2 mouse cellular contexts compared by ENCODE assay signal in the genomic region with DNA sequence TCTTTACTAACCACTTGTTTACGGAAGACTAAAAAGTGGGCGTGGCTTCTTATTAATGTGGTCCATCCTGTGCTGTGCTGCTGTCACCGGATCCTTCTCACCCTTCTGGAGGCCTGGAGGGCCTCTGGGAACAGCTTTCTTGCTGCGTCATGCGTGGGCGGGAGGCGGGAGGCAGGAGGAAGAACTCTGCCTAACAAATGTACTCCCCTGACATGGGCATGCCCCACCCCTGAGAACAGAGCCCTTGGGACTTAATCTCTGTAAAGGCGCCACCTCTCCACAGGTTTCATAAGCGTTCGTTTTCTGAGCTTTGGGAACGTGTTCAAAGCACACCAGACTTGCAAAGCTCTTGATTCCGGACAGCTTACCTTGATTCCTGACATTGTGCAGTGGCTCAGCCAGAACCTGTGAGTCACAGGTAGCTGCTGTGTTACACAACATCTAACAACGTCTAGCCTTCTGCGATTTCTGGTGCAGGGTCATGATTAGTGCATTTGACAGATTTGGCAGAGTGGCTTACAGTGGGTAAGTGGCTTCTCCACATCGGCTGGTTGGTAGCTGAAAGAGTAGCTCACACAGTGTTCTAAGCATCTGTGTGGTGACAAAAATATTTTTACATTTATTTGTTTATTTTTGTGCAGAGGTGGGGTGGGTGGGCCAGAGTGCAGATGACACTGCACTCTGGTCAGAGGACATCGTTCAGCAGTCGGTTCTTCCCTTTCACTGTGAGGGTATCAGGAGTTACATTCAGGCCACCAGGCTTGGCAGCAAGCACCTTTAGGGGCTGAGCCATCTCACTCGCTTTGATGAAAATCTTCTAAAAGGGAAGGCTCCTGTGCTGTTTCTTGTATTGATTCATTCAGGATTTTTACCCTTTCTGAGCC.
TF ChIP-seq lines count a peak whose summit lies in the region.

No protein-coding gene starts in this region.

TF ChIP-seq in C2C12, 6 proteins besides CTCF, POLR2A, EP300 and RAD21:
- TF ChIP-seq MYOD1 (IDR thresholded peaks at IDR 0.05; ENCODE audit: control insufficient read depth, insufficient read length, low read depth) (no peak), CEBPB (IDR thresholded peaks at IDR 0.05; ENCODE audit: low read depth) (peak; percentile 68), MAX (IDR thresholded peaks at IDR 0.05) (peak; percentile 22)
TF ChIP-seq in C2C12: peak in this region for 2.

TF ChIP-seq in MEL, 35 proteins besides CTCF, POLR2A, EP300 and RAD21:
- peak; percentile 27; the same call in 1 of the 2 replicates for TF ChIP-seq SIN3A (IDR thresholded peaks at IDR 0.05; ENCODE audit: low read length)
- TF ChIP-seq MAZ (IDR thresholded peaks at IDR 0.05; ENCODE audit: low read depth, low read length): no peak
- TF ChIP-seq RCOR1 (IDR thresholded peaks at IDR 0.05; ENCODE audit: low read depth, low read length): peak; percentile 42; the same call in 1 of the 2 replicates
- peak; percentile 41; the same call in 1 of the 2 replicates for TF ChIP-seq ELF1 (IDR thresholded peaks at IDR 0.05; ENCODE audit: low read depth, low read length)
- TF ChIP-seq ETS1 (IDR thresholded peaks at IDR 0.05; ENCODE audit: low read depth, low read length): peak; percentile 45
- TF ChIP-seq MAFK (IDR thresholded peaks at IDR 0.05; ENCODE audit: borderline replicate concordance, low read depth, low read length): peak; percentile 38; the same call in 1 of the 2 replicates
- TF ChIP-seq TCF12 (IDR thresholded peaks at IDR 0.05; ENCODE audit: low read depth, low read length): no peak
TF ChIP-seq in MEL: peak in this region for 5.
